Mouse (Mus musculus): Measurements from ENCODE around the gene Gm49361. TPM values are rescaled to one million over a fixed set of nuclear protein-coding genes. Genes with fewer than 3 reads are reported as not detected.
A peak's percentile ranks its signal among the peaks of the same experiment; 100 is the strongest.

The Gm49361 gene
- polyA plus RNA-seq (2014; fragmentation: Nextera tagmentation; extraction: Ambion mirVana) = not detected in 2 replicates

GRCm38 (mm10) chr14:57746001-57746771, at the start of gene Gm49361:
Gene Gm49361 (minus strand): TSS chr14:57746103.
- H3K9ac ChIP-seq (ENCODE audit: low read length) = peak within 1 kb of the TSS; percentile 97
- peak; percentile 90 for DNase-seq (ENCODE audit: low spot score)
- WGBS = under 1% methylated on average over 67 of the region's 68 CpGs

DNA sequence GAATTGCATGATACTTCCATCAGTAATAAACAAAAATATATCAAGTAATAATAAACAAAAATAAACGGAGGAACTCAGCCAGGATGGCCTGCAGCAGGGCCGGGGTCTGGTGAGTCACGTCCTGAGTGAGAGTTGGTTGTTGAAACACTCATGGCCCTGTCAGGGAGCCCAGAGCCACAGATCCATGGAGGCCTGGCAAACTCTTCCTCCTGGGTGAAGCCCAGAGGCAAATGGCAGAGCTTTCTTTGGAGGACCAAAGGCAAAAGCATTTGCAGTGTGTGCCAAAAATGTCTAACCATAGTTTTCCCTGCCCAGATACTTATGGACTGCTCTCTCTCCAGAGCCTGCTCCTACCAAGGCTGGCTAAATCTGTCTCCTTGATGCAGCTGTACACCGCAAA, 45.3 kb upstream of the Gm49361 start:
- Histone ChIP-seq H3K27me3 (ENCODE audit: control insufficient read depth, insufficient read depth, low read length) (no peaks in the 10 kb centered on the region), H3K4me3 (ENCODE audit: low read depth, low read length) (no peak overlapping the region), H3K27ac (replicated peaks; ENCODE audit: low read depth, low read length) (no peak overlapping the region), H3K4me1 (ENCODE audit: control insufficient read depth, insufficient read depth, low read length) (no peaks in the 10 kb centered on the region), H3K4me2 (ENCODE audit: low read depth, severe bottlenecking) (no peak overlapping the region), H3K36me3 (ENCODE audit: control insufficient read depth, insufficient read depth, low read length) (no peaks in the 10 kb centered on the region), H3K9ac (ENCODE audit: low read length) (no peak overlapping the region), H3K9me3 (ENCODE audit: control insufficient read depth, low read length) (no peaks in the 10 kb centered on the region)
- ATAC-seq (ENCODE audit: insufficient number of reproducible peaks, low FRiP score, low TSS enrichment, low read depth) (no peak), DNase-seq (ENCODE audit: low spot score) (no peak)
- 87% methylated on average over 4 of the region's 4 CpGs for WGBS

More at GRCm38 (mm10) chr14:57746001-57746771, at the start of gene Gm49361:
- H3K4me3 ChIP-seq (ENCODE audit: low read depth, low read length) = peak within 1 kb of the TSS; percentile 94
- H3K27me3 ChIP-seq (ENCODE audit: control insufficient read depth, insufficient read depth, low read length) = no peaks in the 10 kb centered on the region
- no peaks in the 10 kb centered on the region for H3K36me3 ChIP-seq (ENCODE audit: control insufficient read depth, insufficient read depth, low read length)
- H3K4me1 ChIP-seq (ENCODE audit: control insufficient read depth, insufficient read depth, low read length) = peaks cover 7% of the 10 kb centered on the region; the same call in 1 of the 2 replicates
- H3K9me3 ChIP-seq (ENCODE audit: control insufficient read depth, low read length) = no peaks in the 10 kb centered on the region
- ATAC-seq (ENCODE audit: insufficient number of reproducible peaks, low FRiP score, low TSS enrichment, low read depth) = peak; percentile 82
- peak within 1 kb of the TSS; percentile 88 for H3K4me2 ChIP-seq (ENCODE audit: low read depth, severe bottlenecking)
- H3K27ac ChIP-seq (replicated peaks; ENCODE audit: low read depth, low read length) = peak within 1 kb of the TSS; percentile 81

DNA sequence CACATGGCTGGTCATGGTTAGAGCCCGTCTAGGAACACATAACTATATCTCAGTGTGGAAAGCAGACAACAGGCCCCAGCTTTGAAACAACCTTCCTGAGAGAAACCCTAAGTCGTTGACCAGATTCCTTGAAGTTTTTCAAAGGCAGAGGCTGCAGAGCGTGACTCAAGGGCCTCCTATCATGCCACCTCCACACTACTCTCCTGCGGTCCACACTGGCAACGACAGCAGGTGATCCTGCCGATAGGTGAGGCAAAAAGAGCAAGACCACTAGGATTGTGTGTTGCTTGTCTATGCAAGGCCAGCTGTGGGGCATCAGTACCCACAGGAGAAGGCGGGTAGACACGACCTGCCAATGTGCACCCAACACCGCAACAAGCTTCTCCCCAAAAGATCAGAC, 43.9 kb upstream of the Gm49361 start:
- Histone ChIP-seq H3K4me2 (ENCODE audit: low read depth, severe bottlenecking) (no peak overlapping the region), H3K9ac (ENCODE audit: low read length) (no peak overlapping the region), H3K27ac (replicated peaks; ENCODE audit: low read depth, low read length) (no peak overlapping the region), H3K4me1 (ENCODE audit: control insufficient read depth, insufficient read depth, low read length) (no peaks in the 10 kb centered on the region), H3K9me3 (ENCODE audit: control insufficient read depth, low read length) (no peaks in the 10 kb centered on the region), H3K4me3 (ENCODE audit: low read depth, low read length) (no peak overlapping the region), H3K27me3 (ENCODE audit: control insufficient read depth, insufficient read depth, low read length) (no peaks in the 10 kb centered on the region), H3K36me3 (ENCODE audit: control insufficient read depth, insufficient read depth, low read length) (no peaks in the 10 kb centered on the region)
- ATAC-seq (ENCODE audit: insufficient number of reproducible peaks, low FRiP score, low TSS enrichment, low read depth) = no peak
- 88% methylated on average over 9 of the region's 9 CpGs for WGBS
- no peak for DNase-seq (ENCODE audit: low spot score)

DNA sequence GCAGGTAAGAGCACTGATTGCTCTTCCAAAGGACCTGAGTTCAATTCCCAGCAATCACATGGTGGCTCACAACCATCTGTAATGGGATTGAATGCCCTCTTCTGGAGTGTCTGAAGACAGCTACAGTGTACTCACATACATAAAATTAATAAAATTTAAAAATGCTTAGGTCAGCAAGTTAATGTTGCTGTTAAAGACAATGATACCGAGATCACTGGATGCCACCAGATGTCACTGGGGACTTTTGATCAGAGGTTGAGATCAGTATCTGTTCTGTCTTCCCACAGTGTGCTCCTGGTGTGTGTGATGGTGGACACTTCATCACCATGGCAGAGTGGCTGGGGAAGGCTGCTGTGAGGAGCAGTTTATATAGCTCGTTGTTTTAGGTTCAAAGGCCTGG, 43.4 kb upstream of the Gm49361 start:
- ATAC-seq (ENCODE audit: insufficient number of reproducible peaks, low FRiP score, low TSS enrichment, low read depth) = no peak
- H3K27ac ChIP-seq (replicated peaks; ENCODE audit: low read depth, low read length) = no peak overlapping the region
- H3K27me3 ChIP-seq (ENCODE audit: control insufficient read depth, insufficient read depth, low read length) = no peaks in the 10 kb centered on the region
- DNase-seq (ENCODE audit: low spot score) = no peak
- 64% methylated on average over 2 of the region's 2 CpGs for WGBS
- H3K36me3 ChIP-seq (ENCODE audit: control insufficient read depth, insufficient read depth, low read length) = no peaks in the 10 kb centered on the region
- no peak overlapping the region for H3K4me2 ChIP-seq (ENCODE audit: low read depth, severe bottlenecking)
- H3K9ac ChIP-seq (ENCODE audit: low read length) = no peak overlapping the region
- H3K4me3 ChIP-seq (ENCODE audit: low read depth, low read length) = no peak overlapping the region
- H3K4me1 ChIP-seq (ENCODE audit: control insufficient read depth, insufficient read depth, low read length) = no peaks in the 10 kb centered on the region
- no peaks in the 10 kb centered on the region for H3K9me3 ChIP-seq (ENCODE audit: control insufficient read depth, low read length)

GRCm38 (mm10) chr14:57787406-57787805, 41.5 kb upstream of the Gm49361 start:
- Histone ChIP-seq H3K27me3 (ENCODE audit: control insufficient read depth, insufficient read depth, low read length) (no peaks in the 10 kb centered on the region), H3K27ac (replicated peaks; ENCODE audit: low read depth, low read length) (no peak overlapping the region), H3K4me1 (ENCODE audit: control insufficient read depth, insufficient read depth, low read length) (no peaks in the 10 kb centered on the region), H3K36me3 (ENCODE audit: control insufficient read depth, insufficient read depth, low read length) (no peaks in the 10 kb centered on the region), H3K4me3 (ENCODE audit: low read depth, low read length) (no peak overlapping the region), H3K9me3 (ENCODE audit: control insufficient read depth, low read length) (no peaks in the 10 kb centered on the region), H3K9ac (ENCODE audit: low read length) (no peak overlapping the region), H3K4me2 (ENCODE audit: low read depth, severe bottlenecking) (no peak overlapping the region)
- DNase-seq (ENCODE audit: low spot score) = no peak
- no peak for ATAC-seq (ENCODE audit: insufficient number of reproducible peaks, low FRiP score, low TSS enrichment, low read depth)
- 72% methylated on average over 4 of the region's 4 CpGs for WGBS

- no peaks in the 10 kb centered on the region for H3K4me1 ChIP-seq (ENCODE audit: control insufficient read depth, insufficient read depth, low read length)
- no peak overlapping the region for H3K4me2 ChIP-seq (ENCODE audit: low read depth, severe bottlenecking)
- ATAC-seq (ENCODE audit: insufficient number of reproducible peaks, low FRiP score, low TSS enrichment, low read depth) = no peak
- H3K36me3 ChIP-seq (ENCODE audit: control insufficient read depth, insufficient read depth, low read length) = no peaks in the 10 kb centered on the region
- DNase-seq (ENCODE audit: low spot score) = no peak
- 82% methylated on average over 6 of the region's 6 CpGs for WGBS
- H3K9me3 ChIP-seq (ENCODE audit: control insufficient read depth, low read length) = no peaks in the 10 kb centered on the region
- no peak overlapping the region for H3K27ac ChIP-seq (replicated peaks; ENCODE audit: low read depth, low read length)
- no peaks in the 10 kb centered on the region for H3K27me3 ChIP-seq (ENCODE audit: control insufficient read depth, insufficient read depth, low read length)
- H3K9ac ChIP-seq (ENCODE audit: low read length) = no peak overlapping the region
- no peak overlapping the region for H3K4me3 ChIP-seq (ENCODE audit: low read depth, low read length)
These were observed 26.4 kb upstream of the Gm49361 start for GRCm38 (mm10) chr14:57772157-57772815.

DNA sequence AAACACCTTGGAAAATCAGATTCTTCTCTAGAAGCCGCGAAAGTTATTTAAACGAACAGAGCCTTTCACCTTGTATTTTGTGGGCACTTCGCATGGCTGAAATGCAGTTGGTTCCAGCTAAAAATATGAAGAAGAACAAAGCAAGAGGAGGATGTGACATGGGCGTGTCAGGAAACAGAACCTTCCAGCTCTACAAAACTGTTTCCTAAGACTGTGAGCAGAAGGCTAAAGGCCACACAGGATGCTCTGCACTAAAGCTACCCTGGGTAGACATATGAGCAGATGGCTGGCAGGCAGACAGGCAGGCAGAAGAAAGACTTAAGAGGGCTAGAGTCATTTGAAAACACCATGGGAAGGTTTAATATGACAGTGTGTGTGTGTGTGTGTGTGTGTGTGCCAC, 23.2 kb upstream of the Gm49361 start:
- WGBS = 93% methylated on average over 5 of the region's 5 CpGs
- Histone ChIP-seq H3K27ac (replicated peaks; ENCODE audit: low read depth, low read length) (no peak overlapping the region), H3K9ac (ENCODE audit: low read length) (no peak overlapping the region)

GRCm38 (mm10) chr14:57760447-57761412, 14.8 kb upstream of the Gm49361 start:
- no peak overlapping the region for H3K9ac ChIP-seq (ENCODE audit: low read length)
- H3K4me1 ChIP-seq (ENCODE audit: control insufficient read depth, insufficient read depth, low read length) = no peaks in the 10 kb centered on the region
- H3K27me3 ChIP-seq (ENCODE audit: control insufficient read depth, insufficient read depth, low read length) = no peaks in the 10 kb centered on the region
- ATAC-seq (ENCODE audit: insufficient number of reproducible peaks, low FRiP score, low TSS enrichment, low read depth) = no peak
- 81% methylated on average over 10 of the region's 10 CpGs for WGBS
- H3K27ac ChIP-seq (replicated peaks; ENCODE audit: low read depth, low read length) = no peak overlapping the region
- H3K4me2 ChIP-seq (ENCODE audit: low read depth, severe bottlenecking) = no peak overlapping the region
- H3K36me3 ChIP-seq (ENCODE audit: control insufficient read depth, insufficient read depth, low read length) = no peaks in the 10 kb centered on the region
- DNase-seq (ENCODE audit: low spot score) = no peak
- no peaks in the 10 kb centered on the region for H3K9me3 ChIP-seq (ENCODE audit: control insufficient read depth, low read length)
- H3K4me3 ChIP-seq (ENCODE audit: low read depth, low read length) = no peak overlapping the region

More for the DNA sequence above, 23.2 kb upstream of the Gm49361 start:
- H3K9me3 ChIP-seq (ENCODE audit: control insufficient read depth, low read length) = no peaks in the 10 kb centered on the region
- ATAC-seq (ENCODE audit: insufficient number of reproducible peaks, low FRiP score, low TSS enrichment, low read depth) = no peak
- H3K27me3 ChIP-seq (ENCODE audit: control insufficient read depth, insufficient read depth, low read length) = no peaks in the 10 kb centered on the region
- no peak overlapping the region for H3K4me3 ChIP-seq (ENCODE audit: low read depth, low read length)
- H3K4me2 ChIP-seq (ENCODE audit: low read depth, severe bottlenecking) = no peak overlapping the region
- H3K36me3 ChIP-seq (ENCODE audit: control insufficient read depth, insufficient read depth, low read length) = no peaks in the 10 kb centered on the region
- no peak for DNase-seq (ENCODE audit: low spot score)
- no peaks in the 10 kb centered on the region for H3K4me1 ChIP-seq (ENCODE audit: control insufficient read depth, insufficient read depth, low read length)

Data from limb, embryonic 11.5 days (tissue).